Mouse (Mus musculus) gastrocnemius, postnatal 4 days (tissue): ENCODE data around the gene Tatdn3. TPM values are rescaled to one million over a fixed set of nuclear protein-coding genes. Genes with fewer than 3 reads are reported as not detected.

Experiments
- total RNA-seq, 2 experiments: library from RNA; stranded (reverse); gene quantifications; 2 replicates each; pipeline ENCODE4 v1.2.3; 2021

Tatdn3 gene
- total RNA-seq, 2 experiments from 2014 or later, result 21.4 to 23.1 TPM

Other genes starting within 250 kb of the Tatdn3 start
- 10 to 100 TPM; 24.1 to 28.2 TPM for gene Rps6kc1, start 151.2 kb downstream of the Tatdn3 start, total RNA-seq
- 10 to 100 TPM; 30.0 to 41.6 TPM for gene Angel2, start 137.8 kb downstream of the Tatdn3 start, total RNA-seq
- gene Vash2, start 83.6 kb downstream of the Tatdn3 start, total RNA-seq, result 10 to 100 TPM; 41.2 to 43.6 TPM
- 10 to 100 TPM in 1 of 2 experiments, 1 to 10 TPM in 1; 9.2 to 11.7 TPM for gene Flvcr1, start 36.8 kb downstream of the Tatdn3 start, total RNA-seq
- gene Spata45, start 26.3 kb downstream of the Tatdn3 start, total RNA-seq, result not detected
- gene Nsl1, start 80 bp upstream of the Tatdn3 start, total RNA-seq, result 1 to 10 TPM; 3.9 to 4.5 TPM
- 1 to 10 TPM in 1 of 2 experiments, under 1 TPM in 1; 0.47 to 2.7 TPM for gene Batf3, start 34.9 kb upstream of the Tatdn3 start, total RNA-seq
- gene Fam71a, start 101.9 kb upstream of the Tatdn3 start, total RNA-seq, result not detected
- gene Atf3, start 155.1 kb upstream of the Tatdn3 start, total RNA-seq, result 10 to 100 TPM in 1 of 2 experiments, 1 to 10 TPM in 1; 9.7 to 13.9 TPM